Mouse (Mus musculus): ENCODE results near the gene Slc27a4.

DNA sequence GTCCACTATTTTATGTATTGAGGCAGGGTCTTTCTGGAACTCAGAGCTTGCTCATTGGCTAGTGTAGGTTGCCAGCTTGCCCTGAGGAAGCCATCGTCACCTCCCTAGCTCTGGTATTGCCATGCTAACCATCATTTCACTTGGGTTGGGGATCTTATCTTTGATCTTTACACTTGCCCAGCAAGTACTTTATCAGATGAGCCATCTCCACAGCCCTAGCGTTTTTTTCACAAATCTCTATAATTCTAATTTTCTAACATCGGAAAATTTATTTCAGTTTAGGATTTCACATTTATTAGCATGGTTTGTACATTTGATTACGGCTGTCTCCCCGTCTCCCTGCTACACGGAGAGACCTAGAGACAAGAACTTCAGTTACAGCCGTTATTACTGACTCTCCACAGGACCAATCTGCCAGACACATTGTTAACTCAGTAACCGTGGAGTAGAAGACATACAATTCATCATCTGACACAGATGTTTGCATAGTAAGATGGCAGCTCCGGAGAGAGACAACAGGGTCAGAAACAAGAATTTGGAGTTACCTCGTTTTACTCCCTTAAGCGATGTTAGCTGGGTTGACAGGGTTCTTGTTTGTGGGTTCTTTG, 24.0 kb downstream of the Slc27a4 start:
- TF ChIP-seq EP300 (IDR thresholded peaks at IDR 0.05) = no peak
- TF ChIP-seq CTCF (IDR thresholded peaks at IDR 0.05) = no peak
